Mouse (Mus musculus): Measurements from ENCODE around the gene Sugp2. TPM values are rescaled to one million over a fixed set of nuclear protein-coding genes. Genes with fewer than 3 reads are reported as not detected.
"Not testable (repeated sequence)": the region's sequence is repeated elsewhere in the genome, so short reads cannot be mapped to it uniquely, and the experiment has no call there.

Gene Sugp2
- 10 to 100 TPM; 37.4 to 49.4 TPM for total RNA-seq (2021)
- long read RNA-seq, experiment 1, full-length matches to known transcripts, result 28 of 50 reads
- long read RNA-seq, experiment 1, partial matches to known transcripts, result 9 of 50 reads
- long read RNA-seq, experiment 1, other reads (novel, unspliced or antisense), result 13 of 50 reads
- long read RNA-seq, experiment 2, full-length matches to known transcripts, result 19 of 39 reads
- long read RNA-seq, experiment 2, partial matches to known transcripts, result 6 of 39 reads
- long read RNA-seq, experiment 2, other reads (novel, unspliced or antisense), result 14 of 39 reads

DNA sequence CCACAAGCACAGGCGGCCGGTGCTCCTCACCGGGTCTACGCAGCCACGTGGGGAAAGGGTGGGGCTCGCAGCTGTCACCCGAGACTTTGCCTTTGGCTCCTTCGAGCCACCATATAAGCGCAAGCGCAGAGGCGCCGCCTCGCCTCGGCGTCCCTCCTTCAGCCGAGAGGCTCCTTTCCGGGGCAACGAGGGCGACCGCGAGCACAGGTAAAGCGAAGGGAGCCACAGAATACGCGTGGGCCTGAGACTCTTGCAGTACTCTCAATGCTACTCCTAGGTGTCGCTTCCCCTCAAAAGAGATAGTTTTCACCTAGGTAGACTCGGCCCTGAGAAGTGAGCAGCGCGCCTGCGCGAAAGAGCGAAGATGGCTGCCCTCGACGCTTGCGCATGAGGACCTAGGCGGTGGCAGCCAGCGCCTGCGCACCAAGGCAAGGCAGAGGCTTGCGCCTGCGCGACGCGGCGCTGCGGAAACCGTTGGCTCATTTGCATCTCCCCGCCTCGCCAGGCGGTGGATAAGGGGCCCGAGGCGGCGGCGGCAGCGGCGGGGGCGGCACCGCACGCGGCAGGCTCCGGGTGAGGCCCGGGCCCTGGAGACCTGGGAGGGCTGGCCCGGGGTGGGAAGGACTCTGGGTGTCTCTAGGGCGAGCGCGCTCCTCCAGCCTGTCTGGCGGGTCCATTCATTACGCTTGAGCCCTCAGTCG, at the start of gene Sugp2, which contains the start of gene Armc6:
TSS of gene Sugp2 (plus strand) at position 147 of the 701 bp plus-strand sequence.
TSS of gene Armc6 (minus strand) at position 387 of the 701 bp plus-strand sequence.
- peak; percentile 94 for DNase-seq (ENCODE audit: low spot score)

DNA sequence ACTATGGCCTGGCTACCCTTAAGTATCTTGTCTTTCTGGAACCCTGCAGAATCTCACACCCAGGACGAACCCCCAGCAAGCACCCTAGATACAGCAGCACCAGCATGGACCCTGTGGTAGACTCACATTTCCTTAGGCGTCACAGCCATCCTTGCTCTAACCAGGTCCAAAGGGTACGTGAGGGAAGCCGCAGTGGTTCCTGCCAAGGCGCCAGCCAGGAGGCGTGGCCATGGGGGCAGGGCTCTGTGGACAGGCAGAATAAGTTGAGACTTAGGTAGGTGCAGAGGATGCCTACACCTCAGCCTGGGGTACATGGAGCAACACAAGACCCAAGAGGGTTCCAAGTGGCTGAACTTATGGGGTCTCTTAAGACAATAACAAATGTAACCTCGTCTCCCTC, 45.3 kb upstream of the Sugp2 start:
- no peak for DNase-seq (ENCODE audit: low spot score)

DNA sequence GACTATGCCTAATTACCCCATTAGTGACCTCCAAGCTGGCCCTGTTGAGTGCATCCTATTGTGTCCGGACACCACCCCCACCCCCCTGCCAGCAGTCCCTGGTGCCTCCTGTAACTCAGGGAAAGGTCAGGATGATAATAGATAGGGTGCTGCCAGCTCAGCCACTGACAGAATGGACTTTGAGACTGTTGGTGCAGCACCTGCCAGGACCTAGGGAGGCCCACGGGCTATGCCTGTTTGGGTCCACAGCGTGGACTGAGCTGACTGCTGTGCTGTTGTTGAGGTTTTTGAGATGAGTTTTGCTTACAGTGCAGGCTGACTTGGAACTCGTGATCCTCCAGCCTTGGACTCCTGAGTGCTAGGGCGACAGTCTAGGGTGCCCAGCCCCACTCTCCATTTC, 40.8 kb upstream of the Sugp2 start:
- DNase-seq (ENCODE audit: low spot score), result no peak

DNA sequence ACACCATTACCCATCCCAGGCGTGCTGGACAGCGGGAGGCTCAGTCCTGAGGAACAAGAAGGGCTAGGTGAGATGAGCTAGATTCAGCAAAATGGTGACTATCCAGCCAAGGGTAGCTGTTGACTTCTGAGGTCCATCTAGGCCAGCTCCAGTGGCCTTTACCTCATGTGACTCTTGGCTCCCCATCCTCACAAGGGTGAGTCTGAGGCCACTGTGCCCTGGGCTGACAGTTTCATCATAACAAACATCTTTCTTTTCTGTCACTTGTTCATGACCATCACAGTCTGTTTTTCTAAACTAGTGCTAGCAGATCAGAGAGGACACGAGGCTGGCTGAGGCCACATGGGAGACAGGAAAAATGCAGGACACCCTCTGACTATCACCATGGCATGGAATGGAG, 39.8 kb upstream of the Sugp2 start:
- no peak for DNase-seq (ENCODE audit: low spot score)

DNA sequence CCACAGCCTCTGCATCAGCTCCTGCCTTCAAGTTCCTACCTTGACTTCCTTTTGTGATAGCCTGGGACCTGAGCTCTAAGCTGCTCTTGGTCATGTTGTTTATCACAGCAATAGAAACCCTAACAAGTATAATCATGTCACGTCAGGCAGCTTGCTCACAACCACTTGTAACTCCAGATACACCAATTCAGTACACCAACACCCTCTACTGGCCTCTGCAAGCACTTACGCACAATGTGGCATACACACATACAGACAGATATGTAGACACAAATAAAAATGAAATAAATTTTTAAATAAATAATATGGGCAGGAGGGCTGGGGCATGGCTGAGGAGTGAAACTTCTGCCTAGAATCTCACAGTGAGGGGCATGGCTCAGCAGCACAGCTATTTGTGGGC, 38.3 kb upstream of the Sugp2 start:
- DNase-seq (ENCODE audit: low spot score), result no peak

DNA sequence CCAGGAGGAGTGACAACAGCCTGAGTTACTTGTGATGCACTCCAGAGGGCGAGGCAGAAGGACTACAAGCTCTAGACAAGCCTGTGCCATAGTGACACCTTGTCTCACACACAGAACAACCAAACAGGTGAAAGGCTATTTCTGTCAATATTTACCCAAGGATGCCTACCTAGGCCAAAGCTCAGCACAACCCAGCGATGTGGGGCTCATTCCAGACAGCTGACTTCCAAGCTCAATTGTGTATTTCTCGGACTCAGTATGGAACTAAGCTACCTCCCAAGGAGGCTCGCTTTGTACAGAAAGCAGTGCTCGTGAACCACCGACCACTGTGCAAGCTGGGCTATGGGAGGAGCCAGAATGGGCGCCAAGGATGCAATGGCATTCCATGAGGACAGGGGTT, 36.4 kb upstream of the Sugp2 start:
- no peak for DNase-seq (ENCODE audit: low spot score)

DNA sequence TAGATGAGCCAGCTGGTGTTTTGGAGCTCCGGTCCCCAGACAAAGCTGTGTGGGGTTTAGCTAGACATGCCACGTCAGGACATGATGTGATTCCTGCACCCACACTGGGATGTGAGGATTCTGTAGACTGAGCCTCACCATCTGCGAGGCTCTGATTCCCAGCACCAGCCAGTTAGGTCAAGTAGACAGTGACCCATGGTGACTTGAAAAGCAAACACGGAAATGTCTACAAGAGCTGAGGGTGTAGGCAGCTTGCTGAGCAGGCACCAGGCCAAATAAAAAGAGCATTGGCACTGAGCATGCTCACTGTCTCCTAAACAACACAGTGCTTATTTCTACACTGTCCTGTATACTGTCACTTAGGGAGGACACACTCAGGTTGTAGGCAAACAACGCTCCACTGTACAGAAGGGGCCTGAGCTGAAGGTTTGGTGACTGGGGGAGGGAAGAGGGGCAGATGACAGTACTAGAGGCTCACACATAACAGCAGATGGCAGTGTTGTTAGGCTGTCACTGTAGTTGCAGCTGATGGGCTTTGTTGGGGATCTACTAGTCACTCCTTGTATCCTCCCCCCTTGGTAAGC, 33.8 kb upstream of the Sugp2 start:
- peak; percentile 33 for DNase-seq (ENCODE audit: low spot score)

DNA sequence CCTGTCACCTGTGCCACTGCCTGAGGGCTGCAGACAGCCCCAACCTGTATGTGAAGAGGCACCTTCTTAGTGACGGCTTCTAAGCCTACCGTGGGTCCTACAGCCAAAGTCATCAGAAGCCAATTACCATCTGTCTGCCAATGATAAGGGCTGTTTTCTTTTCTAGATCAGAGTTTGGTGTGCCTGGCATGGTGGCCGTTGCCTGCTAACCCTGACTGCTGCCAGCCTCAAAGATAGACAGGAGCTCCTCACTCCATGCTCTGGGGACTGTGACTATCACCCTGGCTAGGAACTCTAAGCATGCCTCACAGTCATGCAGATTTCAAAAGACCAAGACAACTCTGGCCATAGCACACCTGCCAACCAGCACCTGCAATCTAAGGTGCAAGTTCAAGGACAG, 32.6 kb upstream of the Sugp2 start:
- DNase-seq (ENCODE audit: low spot score), result no peak

DNA sequence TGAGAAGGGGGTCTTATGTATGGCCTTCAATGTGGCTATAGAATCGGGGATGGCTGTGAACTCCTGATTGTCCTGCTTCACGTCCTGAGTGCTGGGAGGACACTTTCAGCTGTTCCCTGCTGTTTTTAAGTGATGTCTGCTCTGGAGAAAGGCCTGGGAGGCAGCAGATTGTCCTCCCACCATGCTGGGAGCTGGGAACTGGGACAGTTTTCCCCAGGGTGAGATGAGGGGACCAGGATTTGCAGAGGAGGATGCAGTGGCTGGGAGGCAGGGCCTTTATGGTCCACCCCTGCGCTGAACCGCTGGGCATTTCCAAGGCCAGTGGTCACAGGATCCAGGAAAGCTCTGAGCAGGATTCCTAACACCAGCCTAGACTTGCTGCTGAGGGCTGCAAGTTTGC, 31.0 kb upstream of the Sugp2 start:
- no peak for DNase-seq (ENCODE audit: low spot score)

DNA sequence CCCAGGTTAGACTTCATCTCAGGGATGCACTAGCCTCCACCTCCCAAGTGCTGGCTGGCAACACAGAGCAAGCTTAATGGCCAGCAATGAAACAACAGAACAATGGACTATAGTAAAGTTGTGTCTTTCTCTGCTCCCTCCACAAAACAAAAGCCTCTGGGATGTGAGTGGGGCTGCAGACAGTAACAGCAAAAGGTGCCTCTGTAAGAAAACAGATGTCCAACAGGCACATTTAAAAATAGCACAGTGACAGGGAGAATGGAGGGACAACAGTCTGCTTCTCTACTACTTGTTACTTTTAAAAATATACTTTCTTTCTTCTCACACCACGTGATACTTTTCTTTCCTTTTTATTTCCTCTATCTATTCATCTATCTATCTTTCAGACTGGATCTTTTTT, 29.3 kb upstream of the Sugp2 start:
- no peak for DNase-seq (ENCODE audit: low spot score)

DNA sequence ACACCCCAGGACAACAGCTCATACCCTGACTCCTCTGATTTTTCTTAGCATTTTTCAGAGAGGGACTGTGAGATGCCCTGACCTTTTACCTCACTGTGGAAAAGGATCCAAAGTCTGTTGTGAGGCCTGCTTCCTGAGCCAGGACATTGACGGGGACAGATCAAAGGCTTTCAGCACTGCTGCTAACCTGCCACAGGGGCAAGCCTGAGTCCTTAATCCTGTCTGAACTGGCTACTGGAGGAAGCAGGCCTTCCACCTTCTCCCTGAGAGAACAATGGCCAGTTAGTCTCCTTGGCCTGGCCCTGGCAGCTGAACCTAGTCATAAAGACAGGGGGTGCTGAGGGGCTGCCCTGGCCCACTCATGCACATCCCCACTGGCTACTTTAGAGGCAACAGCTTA, 25.9 kb upstream of the Sugp2 start:
- DNase-seq (ENCODE audit: low spot score), result no peak

DNA sequence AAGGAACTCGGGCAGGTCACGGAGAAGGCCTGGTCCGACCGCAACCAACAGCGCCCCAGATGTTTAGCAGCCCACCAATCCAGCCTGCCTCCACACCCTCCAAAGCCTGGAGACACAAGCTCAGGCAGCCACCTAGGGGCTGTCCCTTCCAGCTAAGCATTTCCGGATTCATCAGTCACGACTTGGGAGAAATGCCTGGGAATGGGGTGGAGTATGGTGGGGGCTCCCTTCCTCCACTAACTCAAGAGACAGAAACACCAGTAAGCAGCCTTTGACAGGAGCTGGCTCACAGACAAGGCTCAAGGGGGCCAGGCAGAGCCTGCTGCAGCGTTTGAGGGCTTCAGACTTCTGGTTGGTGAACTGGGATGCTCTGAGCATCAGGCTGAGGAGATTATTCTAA, 23.5 kb upstream of the Sugp2 start:
- DNase-seq (ENCODE audit: low spot score), result no peak

DNA sequence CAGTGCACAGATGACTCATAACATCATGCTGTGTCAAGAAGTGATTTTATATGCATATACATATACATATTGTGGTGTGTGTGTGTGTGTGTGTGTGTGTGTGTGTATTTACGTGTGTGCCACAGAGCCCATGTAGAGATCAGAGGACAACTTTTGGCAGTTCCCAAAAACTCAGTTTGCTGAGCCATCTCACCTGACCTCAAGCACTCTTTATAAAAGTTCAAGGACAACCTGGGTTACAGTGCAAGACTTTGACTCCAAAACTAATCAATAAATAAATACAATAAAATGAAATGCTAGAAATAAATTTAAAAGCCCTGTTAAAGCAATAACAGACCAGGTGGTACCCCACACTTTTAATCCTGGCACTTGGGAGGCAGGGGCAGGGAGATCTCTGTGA, 22.8 kb upstream of the Sugp2 start:
- no peak for DNase-seq (ENCODE audit: low spot score)

DNA sequence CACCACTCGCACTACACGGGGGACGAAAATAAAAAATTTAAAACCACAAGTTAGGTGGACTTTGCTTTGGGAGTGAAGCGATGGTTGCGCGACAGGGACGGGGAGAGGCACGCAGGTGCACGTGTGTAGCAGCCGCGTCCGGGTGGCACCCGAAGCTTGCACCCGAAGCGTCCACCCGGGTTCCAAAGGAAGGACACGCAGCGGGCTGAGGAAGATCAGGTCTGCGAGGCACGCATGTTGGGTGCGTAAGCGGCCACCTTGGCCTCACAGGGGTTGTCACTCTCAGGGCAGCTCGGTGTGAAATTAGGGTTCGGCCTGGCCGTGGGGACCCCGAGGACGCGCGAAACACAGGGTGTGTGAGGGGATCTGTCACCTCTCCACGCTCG, 22.3 kb upstream of the Sugp2 start:
- peak; percentile 44 for DNase-seq (ENCODE audit: low spot score)

DNA sequence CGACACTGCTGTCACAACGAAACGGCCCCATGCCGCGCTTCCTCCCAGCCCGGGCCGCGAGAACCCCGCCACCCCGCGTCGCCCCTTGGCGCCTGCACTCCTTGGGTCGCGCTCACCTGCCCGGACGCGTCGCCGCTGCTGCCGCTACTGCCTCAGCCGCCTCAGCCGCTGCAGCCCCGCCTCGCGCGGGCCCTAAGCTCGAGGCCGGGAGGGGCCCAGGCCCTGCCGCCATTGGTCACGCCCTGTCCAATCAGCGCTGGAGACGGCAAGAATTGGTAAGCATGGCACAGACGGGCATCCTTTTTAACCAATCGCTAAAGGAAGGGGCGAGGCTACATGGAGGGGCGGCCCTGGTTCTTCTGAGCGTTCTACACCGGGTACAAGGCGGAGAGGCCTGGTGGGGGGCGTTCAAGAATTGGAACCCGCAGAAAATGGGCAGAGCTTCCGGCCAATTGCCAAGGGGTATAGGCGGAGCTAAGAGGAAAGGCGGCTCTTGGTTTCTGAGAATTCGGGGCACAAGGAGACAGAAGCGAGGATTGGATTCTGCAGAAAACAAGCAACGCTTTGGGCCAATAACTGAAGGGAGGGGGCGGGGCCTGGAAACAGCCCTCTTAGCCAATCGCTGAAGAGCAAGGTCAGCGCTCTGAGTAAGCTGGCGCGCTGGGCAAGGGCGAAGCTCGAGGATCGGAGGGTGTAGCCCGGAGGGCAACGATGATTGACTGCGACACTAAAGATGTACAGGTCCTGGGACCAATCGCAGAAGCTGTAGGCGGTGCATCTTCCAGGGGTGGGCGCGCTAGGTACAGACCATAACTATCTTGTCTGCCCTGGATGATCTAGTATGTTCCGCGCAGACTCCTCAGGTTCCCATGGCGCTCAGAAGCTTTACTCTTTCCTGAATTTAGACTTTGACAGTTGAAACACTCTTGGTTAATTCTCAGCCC, 21.6 kb upstream of the Sugp2 start, which contains the start of gene Slc25a42:
TSS of gene Slc25a42 (minus strand) at position 194 of the 944 bp plus-strand sequence.
- DNase-seq (ENCODE audit: low spot score), result peak; percentile 99

DNA sequence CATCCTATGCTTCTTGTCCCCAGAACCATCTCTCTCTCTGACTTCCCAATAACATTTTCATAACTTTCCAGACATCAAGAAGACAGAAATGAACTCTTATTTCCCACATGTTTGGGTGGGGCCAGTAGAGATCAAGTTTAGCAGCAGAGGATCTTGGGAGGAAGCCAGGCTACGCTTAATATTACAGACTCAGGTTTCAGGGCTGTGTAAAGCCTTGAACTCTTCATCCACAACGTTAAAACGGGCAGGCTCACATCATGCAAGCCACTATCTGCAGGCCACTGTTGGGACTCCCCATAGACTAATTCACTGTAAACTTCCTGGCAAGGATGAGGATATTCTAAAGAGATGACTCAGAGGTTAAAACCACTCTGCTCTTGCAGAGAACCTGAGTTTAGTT, 19.6 kb upstream of the Sugp2 start:
- no peak for DNase-seq (ENCODE audit: low spot score)

DNA sequence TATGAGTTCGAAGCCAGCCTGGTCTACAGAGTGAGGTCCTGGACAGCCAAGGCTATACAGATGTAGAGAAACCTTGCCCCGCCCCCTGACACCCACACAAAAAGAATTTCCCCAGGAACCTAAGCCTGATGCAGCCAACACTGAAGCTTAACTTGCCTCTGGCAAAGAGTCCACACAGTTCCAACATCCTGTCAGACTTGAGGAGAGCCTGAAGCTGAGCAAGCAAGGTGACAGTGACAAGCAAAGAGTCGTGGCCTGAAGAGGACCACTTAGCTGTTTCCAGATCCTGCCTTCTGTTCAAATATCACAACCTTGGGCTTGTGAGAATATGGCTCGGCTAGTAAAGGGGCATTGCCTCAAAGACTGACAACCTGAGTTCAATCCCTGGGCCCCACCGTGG, 18.9 kb upstream of the Sugp2 start:
- no peak for DNase-seq (ENCODE audit: low spot score)

DNA sequence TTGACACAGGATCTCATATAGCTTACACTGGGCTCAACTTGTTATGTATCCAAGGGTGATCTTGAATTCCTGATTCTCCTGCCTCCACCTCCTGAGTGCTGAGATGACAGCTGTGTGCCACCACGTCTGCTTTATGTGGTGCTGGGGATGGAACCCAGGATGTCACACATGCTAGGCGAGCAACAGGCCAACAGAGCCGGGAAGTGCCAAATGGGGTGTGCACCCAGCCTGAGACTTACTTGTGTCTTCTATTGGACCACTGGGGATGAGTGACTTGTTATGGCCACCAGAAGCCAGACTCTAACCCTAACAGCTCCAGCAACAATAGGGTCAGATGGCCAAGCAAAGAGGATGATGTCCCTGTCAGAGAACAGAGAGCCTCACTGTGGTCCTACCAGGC, 17.9 kb upstream of the Sugp2 start:
- DNase-seq (ENCODE audit: low spot score), result not testable (repeated sequence)

DNA sequence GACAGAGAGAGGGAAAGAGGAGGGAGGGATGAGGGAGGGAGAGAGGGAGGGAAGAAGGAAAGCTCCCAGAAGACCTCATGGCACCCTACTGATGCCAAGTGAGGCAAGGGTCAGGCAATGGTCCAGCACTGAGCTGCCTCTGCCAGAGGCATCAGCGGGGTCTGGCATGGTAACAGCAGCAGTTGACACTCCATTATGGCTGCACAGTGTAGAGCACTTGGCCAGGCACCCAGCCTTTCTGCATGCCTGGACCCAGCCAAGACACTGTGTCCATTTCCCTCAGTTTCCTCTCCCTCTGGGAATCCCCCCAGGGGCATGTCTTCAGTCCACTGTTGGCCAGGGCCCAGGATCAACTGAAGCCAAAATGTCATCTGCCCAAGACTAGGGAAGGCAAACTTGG, 17.5 kb upstream of the Sugp2 start:
- peak; percentile 89 for DNase-seq (ENCODE audit: low spot score)

DNA sequence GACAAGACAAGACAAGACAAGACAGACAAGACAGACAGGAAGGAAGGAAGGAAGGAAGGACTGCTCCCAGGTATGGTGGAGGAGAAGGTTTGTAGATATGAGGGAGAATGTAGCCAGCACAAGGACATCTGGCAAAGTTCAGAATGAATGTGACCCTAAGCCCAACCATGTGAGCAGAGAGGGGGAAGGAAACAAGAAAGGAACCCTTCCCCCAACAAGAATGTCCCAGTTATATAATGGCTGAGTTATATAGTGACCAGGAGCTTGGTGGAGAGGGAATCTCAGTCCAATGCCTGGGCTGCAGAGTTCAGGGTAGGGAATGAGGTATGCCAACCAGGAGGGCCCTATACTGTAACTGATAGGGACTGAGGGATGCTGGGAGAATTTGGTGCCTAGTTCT, 16.6 kb upstream of the Sugp2 start:
- no peak for DNase-seq (ENCODE audit: low spot score)

DNA sequence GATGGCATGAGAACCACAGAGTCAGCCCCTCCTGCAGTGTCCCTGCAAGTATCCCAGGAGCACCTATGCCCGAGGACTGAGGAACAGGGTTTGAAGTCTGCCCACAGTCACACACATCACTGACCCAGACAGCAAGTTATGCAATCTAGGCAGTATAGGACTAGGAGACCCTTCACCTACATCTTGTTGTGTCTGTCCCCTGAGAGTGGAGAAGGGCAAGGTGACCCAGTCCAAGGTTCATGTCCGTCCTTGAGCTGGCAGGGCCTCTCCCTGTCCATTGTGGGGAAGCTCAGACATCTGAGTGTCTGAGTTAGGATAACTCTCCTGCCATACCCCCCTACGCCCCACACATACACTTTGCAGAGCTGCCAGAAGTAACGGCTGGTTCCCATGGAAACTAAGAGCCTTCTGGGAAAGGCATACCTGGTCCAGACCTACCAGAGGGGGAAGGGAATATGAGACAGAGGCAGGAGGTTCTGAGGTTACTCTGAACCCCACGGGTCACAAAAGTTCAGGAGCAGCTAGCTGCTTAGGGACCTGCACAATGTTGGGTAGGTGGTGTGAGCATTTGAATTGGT, 14.8 kb upstream of the Sugp2 start:
- DNase-seq (ENCODE audit: low spot score), result no peak
